Mouse (Mus musculus) frontal cortex, postnatal 10 days (tissue): ENCODE data around the gene C1qc.

Source experiments
- DNase-seq, 2 experiments: peaks; one replicate each; pipeline ENCODE4 v3.0.0; 2022; ENCODE audit warnings: low spot score in 2 of 2, mixed read lengths in 1 of 2

C1qc gene

DNA sequence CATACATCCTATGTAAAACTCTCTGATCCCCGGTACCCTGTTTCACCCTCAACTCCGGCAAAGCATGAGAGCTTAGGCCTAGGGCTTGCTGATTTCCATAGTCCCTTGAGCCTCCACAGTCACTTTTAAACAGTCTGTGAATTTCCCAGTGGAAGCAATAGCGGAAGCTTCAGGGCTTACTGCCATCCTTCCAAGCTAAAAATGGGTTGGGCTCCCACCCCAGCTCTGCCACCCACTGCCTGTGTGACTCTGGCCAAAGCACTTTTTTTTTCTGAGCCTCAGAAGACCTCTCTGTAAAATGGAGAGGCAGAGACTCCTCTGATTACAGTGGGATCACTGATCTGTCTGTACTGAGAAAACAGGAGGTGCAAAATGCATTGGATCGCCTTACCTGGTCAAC, 44.3 kb downstream of the C1qc start:
- no peak for DNase-seq

- DNase-seq = no peak
These were observed 45.7 kb downstream of the C1qc start for GRCm38 (mm10) chr4:136847166-136847565.

GRCm38 (mm10) chr4:136842802-136843201, 50.1 kb downstream of the C1qc start:
- no peak for DNase-seq

GRCm38 (mm10) chr4:136842033-136842432, 50.8 kb downstream of the C1qc start:
- no peak for DNase-seq

GRCm38 (mm10) chr4:136841056-136841455, 51.8 kb downstream of the C1qc start:
- DNase-seq = peak in 1 of 2 experiments; percentile 80
